Mouse (Mus musculus): ENCODE measurements at regions not wholly inside any gene's neighbourhood (a gene's known extent, or its start where the extent isn't known, plus 50 kb on each side); places are given as distances from the start of the nearest gene placed in this dataset.

DNA sequence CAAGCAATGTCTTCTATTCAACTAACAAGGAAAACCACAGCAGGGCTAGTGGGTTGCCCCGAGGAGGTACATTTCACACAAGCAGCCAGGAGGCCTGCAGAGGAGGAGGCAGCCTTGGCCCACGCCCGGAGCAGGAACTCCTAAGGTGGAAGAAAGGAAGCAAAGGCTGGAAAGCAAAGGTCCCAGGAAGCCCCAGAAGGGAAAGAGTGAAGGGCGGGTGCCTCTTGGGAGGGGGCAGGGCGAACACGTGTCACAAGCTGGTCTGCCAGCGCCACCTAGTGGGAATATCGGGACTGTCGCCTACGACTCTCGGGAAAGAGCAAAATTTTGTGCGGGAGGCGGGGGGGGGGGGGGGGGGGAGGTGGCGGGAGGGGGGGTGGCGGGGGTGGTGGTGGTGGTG lies 508.1 kb upstream of the Tmem132c start:
- DNase-seq (ENCODE audit: low read depth), result no peak

- DNase-seq (ENCODE audit: low read depth), result no peak
These were observed 505.9 kb upstream of the Tmem132c start for GRCm38 (mm10) chr5:126735733-126736132.

DNA sequence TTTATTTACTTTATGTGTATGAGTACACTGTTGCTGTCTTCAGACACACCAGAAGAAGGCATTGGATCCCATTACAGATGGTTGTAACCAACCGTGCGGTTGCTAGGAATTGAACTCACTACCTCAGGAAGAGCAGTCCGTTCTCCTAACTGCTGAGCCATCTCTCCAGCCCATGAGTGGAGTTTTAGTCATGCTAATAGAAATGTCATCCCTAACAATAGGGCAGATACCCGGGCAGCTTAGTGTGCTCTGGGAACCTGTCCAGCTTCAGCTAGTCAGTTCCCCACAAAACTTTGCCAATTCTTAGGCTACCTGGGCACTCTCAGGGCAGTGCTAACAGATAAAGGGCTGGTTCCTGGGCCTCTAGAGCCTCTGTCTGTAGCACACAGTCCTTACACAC lies 503.9 kb upstream of the Tmem132c start:
- no peak for DNase-seq (ENCODE audit: low read depth)

GRCm38 (mm10) chr5:126740861-126741410 lies 500.7 kb upstream of the Tmem132c start:
- DNase-seq (ENCODE audit: low read depth), result no peak

DNA sequence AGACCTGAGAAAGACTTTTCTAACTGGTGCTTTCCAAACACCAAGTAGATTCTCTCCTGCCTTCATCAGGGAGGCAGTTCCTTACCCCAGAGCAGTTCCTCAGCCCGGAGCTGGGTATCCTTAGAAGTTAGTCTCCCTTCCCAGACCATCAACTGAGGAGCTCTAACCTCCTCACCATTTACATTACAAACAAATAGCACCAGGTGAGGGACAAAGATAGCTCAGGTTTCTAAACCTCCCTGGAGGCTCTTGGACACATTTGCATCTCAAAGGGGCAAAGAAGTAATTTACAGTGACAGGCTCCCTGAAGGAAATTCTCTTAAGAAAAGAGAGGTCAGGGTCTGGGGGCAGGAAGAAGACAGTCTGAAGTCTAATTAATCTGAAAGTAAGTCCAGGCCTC lies 486.5 kb upstream of the Tmem132c start:
- no peak for DNase-seq (ENCODE audit: low read depth)

DNA sequence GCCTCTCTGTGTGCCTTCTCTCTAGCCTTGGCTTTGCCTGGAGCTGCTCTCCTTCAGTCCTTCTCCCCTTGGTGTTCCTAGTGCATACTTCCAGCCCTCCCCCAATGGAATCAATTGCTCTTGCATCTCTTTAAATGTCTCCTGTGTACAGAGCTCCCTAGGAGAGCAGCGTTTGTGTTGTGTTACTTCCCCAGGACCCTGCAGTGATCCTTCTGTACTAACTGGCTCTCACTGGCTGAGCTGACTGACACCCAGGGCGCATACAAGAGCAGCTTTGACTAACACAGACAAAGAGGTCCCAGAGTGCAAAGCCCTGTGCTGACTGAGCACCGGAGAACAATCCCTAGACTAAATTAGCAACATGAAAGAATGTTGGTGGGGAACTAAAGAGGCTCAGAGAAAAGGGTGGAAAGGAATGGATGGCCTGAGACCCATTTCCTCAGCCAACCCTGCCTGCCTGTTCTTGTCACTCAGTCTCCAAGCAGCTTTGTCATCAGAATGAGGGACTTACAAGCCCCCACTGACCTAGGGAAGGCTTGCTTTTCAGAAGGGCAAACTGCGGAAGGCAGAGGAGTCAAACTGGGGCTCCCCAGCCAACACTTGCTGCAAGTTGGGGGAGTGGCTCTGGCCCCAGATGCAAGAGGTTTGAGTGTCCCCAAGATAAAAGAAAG lies 476.4 kb upstream of the Tmem132c start:
- DNase-seq (ENCODE audit: low read depth), result no peak

- DNase-seq (ENCODE audit: low read depth), result no peak
These were observed 472.6 kb upstream of the Tmem132c start for GRCm38 (mm10) chr5:126769031-126769430.

GRCm38 (mm10) chr5:126787706-126788610 lies 453.6 kb upstream of the Tmem132c start:
- DNase-seq (ENCODE audit: low read depth), result no peak

- no peak for DNase-seq (ENCODE audit: low read depth)
These were observed 441.8 kb upstream of the Tmem132c start for GRCm38 (mm10) chr5:126799698-126800279.

GRCm38 (mm10) chr5:126806656-126807055 lies 435.0 kb upstream of the Tmem132c start:
- no peak for DNase-seq (ENCODE audit: low read depth)

GRCm38 (mm10) chr5:126816069-126816468 lies 425.5 kb upstream of the Tmem132c start:
- no peak for DNase-seq (ENCODE audit: low read depth)

DNA sequence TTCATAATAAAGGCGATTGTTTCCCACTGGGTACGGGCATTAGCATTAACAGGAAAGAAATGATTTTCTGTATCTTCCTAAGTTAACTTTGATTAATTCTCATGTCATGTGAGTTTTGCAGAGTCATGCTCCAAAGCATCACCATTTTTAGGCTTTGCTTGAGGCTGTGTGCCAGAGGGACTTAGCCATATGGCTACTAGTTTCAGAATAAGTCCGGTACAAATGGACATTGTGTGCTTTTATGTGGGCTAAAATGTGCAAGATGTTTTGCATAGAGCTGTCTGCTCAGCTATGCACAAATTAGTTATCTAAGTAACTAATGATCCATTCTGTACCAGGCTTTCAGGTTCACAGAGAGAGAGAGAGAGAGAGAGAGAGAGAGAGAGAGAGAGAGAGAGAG lies 406.2 kb upstream of the Tmem132c start:
- no peak for DNase-seq (ENCODE audit: low read depth)

GRCm38 (mm10) chr5:126842606-126843005 lies 399.0 kb upstream of the Tmem132c start:
- no peak for DNase-seq (ENCODE audit: low read depth)

DNA sequence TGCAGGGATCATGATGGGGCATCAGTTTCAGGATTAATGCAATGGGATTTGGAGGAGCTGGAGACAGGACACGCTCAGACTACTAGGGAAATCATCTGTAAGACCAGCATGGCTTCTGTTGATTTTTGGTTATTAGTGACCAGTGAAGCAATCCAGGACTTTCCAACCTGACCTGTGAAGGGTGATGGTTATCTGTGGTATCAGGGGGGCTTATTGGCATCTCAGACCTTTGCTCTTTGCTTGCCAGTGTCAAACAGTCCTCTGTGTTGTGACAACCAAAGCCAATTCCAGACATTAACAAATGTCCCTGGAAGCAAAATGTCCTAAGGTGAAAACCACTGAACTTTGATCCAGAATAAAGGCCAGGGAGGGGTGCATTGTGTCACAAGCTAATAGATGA lies 379.5 kb upstream of the Tmem132c start:
- no peak for DNase-seq (ENCODE audit: low read depth)

GRCm38 (mm10) chr5:126875842-126876241 lies 365.8 kb upstream of the Tmem132c start:
- no peak for DNase-seq (ENCODE audit: low read depth)

- DNase-seq (ENCODE audit: low read depth), result no peak
These were observed 350.9 kb upstream of the Tmem132c start for GRCm38 (mm10) chr5:126890710-126891109.

- no peak for DNase-seq (ENCODE audit: low read depth)
These were observed 348.5 kb upstream of the Tmem132c start for GRCm38 (mm10) chr5:126893063-126893462.

GRCm38 (mm10) chr5:126910084-126910483 lies 331.5 kb upstream of the Tmem132c start:
- DNase-seq (ENCODE audit: low read depth), result no peak

GRCm38 (mm10) chr5:126917300-126917699 lies 324.3 kb upstream of the Tmem132c start:
- no peak for DNase-seq (ENCODE audit: low read depth)

DNA sequence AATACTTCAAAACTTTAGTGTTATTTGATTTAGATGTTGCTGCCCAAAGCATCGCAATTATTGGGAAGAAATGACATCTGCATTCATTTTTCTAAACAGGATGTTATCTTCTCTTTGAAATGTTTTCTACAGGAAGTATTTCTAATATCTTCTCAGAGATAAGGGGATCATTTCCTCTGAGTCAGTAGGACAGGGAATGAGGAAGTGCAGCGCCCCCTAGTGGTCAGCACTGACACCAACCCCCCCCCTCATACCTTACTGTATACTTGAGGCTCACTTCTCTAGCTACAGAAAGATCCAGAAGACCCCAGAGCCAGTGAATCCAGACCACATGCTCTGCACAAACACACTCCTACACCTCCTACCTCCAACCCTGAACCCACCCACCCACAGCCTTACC lies 308.1 kb upstream of the Tmem132c start:
- DNase-seq (ENCODE audit: low read depth), result no peak

GRCm38 (mm10) chr5:126944861-126945260 lies 296.7 kb upstream of the Tmem132c start:
- DNase-seq (ENCODE audit: low read depth), result no peak

GRCm38 (mm10) chr5:126954189-126954588 lies 287.4 kb upstream of the Tmem132c start:
- no peak for DNase-seq (ENCODE audit: low read depth)

DNA sequence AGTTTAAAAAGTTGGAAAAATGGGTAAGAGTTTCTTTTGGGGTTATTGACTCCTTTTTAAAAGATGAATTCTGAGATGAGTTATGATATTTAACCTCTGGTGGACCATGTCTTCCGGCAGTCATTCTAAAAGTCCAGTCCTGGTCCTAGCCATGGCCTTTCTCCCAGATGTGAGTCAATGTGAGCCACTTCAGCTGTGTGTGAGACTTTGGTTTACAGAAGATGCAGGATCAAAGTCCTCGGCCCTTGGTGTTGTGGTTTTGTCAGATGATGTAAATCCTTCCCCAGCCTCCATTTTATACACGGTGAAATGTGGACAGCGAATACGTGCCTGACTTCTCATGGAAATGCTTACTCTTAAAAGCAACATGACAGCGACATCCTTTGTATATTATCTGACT lies 287.0 kb upstream of the Tmem132c start:
- no peak for DNase-seq (ENCODE audit: low read depth)

All from naive thymus-derived CD4-positive, alpha-beta T cell, adult 2 months (primary cell).